Mouse (Mus musculus) stomach, postnatal 0 days (tissue): Measurements from ENCODE around the gene Commd4. TPM values are rescaled to one million over a fixed set of nuclear protein-coding genes. Genes with fewer than 3 reads are reported as not detected.

Experiments used
- ATAC-seq: fragments of 200-750 bp; cut with Nextera tagmentation; 2 replicates; pipeline ENCODE4 v1.8.0; 2017; ENCODE audit not compliant: low FRiP score, low TSS enrichment
- DNase-seq: peaks from one replicate; pipeline ENCODE4 v3.0.0-alpha.2; 2016; ENCODE audit warnings: low spot score
- H3K27ac ChIP-seq: fragments of 300-500 bp; sonication (generic); replicated peaks from 2 replicates; pipeline ENCODE4 v1.5.1; 2014; ENCODE audit warnings: mild to moderate bottlenecking, control low read depth
- H3K27me3 ChIP-seq: fragments of 300-500 bp; sonication (generic); 2 replicates; pipeline ENCODE4 v1.6.1; 2014; ENCODE audit warnings: low read length; ENCODE audit not compliant: control insufficient read depth, insufficient read depth
- H3K36me3 ChIP-seq: fragments of 300-500 bp; sonication (generic); 2 replicates; pipeline ENCODE4 v1.6.1; 2014; ENCODE audit warnings: low read length, mixed read lengths; ENCODE audit not compliant: control insufficient read depth, insufficient read depth
- H3K4me1 ChIP-seq: fragments of 300-500 bp; sonication (generic); replicated peaks from 2 replicates; pipeline ENCODE4 v1.6.1; 2014; ENCODE audit warnings: antibody characterized with exemption; ENCODE audit not compliant: control insufficient read depth, insufficient read depth
- H3K4me2 ChIP-seq: fragments of 300-500 bp; sonication (generic); replicated peaks from 2 replicates; pipeline ENCODE4 v1.6.1; 2014; ENCODE audit warnings: low read depth, mild to moderate bottlenecking, control low read depth, moderate library complexity
- H3K4me3 ChIP-seq: fragments of 300-500 bp; sonication (generic); 2 replicates; pipeline ENCODE4 v1.5.1; 2014; ENCODE audit warnings: low read depth, low read length, control low read depth
- H3K9ac ChIP-seq: fragments of 300-500 bp; sonication (generic); 2 replicates; pipeline ENCODE4 v1.6.1; 2014; ENCODE audit warnings: mild to moderate bottlenecking, low read length, control low read depth, mixed read lengths
- H3K9me3 ChIP-seq: fragments of 300-500 bp; sonication (generic); 2 replicates; pipeline ENCODE4 v1.6.1; 2016; ENCODE audit warnings: low read length; ENCODE audit not compliant: control insufficient read depth
- CTCF ChIP-seq: IDR thresholded peaks from 2 replicates; pipeline ENCODE4 v1.5.1; 2016; ENCODE audit warnings: antibody characterized with exemption, low read depth, mild to moderate bottlenecking, moderate library complexity
- EP300 ChIP-seq: optimal IDR thresholded peaks from 2 replicates; pipeline ENCODE3; 2016; ENCODE audit warnings: antibody characterized with exemption
- WGBS: fragments of 180-500 bp; shearing (Covaris S2); extraction: QIAGEN DNeasy Blood & Tissue Kit; methylation state at CpG from one replicate; pipeline ENCODE4 v1.1.7; 2014; 5-methylcytosine and 5-hydroxymethylcytosine counted together
- polyA plus RNA-seq: library from polyadenylated mRNA; unstranded; fragments of >200 nt; fragmentation: Nextera tagmentation; extraction: Ambion mirVana; gene quantifications from 2 replicates; pipeline ENCODE4 v1.2.1, GENCODE M21; 2015

Gene Commd4
- polyA plus RNA-seq, 1 experiment from 2014 or later = 74.9 TPM

GRCm38 (mm10) chr9:57147205-57148143 lies 10.7 kb downstream of the Commd4 start:
- Histone ChIP-seq H3K9ac (peak overlapping the region; percentile 77), H3K4me2 (peak overlapping the region; percentile 84), H3K4me1 (peaks cover 3% of the 10 kb centered on the region; the same call in 1 of the 2 replicates), H3K9me3 (no peaks in the 10 kb centered on the region), H3K36me3 (no peaks in the 10 kb centered on the region), H3K4me3 (peak overlapping the region; percentile 52), H3K27ac (peak overlapping the region; percentile 93), H3K27me3 (no peaks in the 10 kb centered on the region)
- peak; percentile 19 for ATAC-seq
- DNase-seq = no peak
- WGBS = 6% methylated on average over 19 of the region's 19 CpGs
- TF ChIP-seq CTCF = no peak
- TF ChIP-seq EP300 = no peak

GRCm38 (mm10) chr9:57146451-57147066 lies 11.6 kb downstream of the Commd4 start:
- Histone ChIP-seq H3K27me3 (no peaks in the 10 kb centered on the region), H3K36me3 (no peaks in the 10 kb centered on the region; the same call in 1 of the 2 replicates), H3K27ac (no peak overlapping the region), H3K9me3 (no peaks in the 10 kb centered on the region), H3K4me1 (peaks cover 3% of the 10 kb centered on the region; the same call in 1 of the 2 replicates), H3K4me3 (no peak overlapping the region), H3K9ac (no peak overlapping the region), H3K4me2 (no peak overlapping the region)
- ATAC-seq (no peak), DNase-seq (no peak)
- no peak for TF ChIP-seq EP300
- no peak for TF ChIP-seq CTCF
- WGBS = 77% methylated on average over 17 of the region's 17 CpGs

GRCm38 (mm10) chr9:57144830-57145229 lies 13.3 kb downstream of the Commd4 start:
- Histone ChIP-seq H3K27me3 (no peaks in the 10 kb centered on the region), H3K36me3 (no peaks in the 10 kb centered on the region; the same call in 1 of the 2 replicates), H3K9ac (no peak overlapping the region), H3K9me3 (no peaks in the 10 kb centered on the region), H3K4me1 (peaks cover 3% of the 10 kb centered on the region; the same call in 1 of the 2 replicates), H3K27ac (no peak overlapping the region), H3K4me2 (no peak overlapping the region), H3K4me3 (no peak overlapping the region)
- WGBS = 86% methylated on average over 8 of the region's 8 CpGs
- no peak for DNase-seq
- TF ChIP-seq EP300 (no peak), CTCF (no peak)
- ATAC-seq = no peak

GRCm38 (mm10) chr9:57143212-57143611 lies 14.9 kb downstream of the Commd4 start:
- no peak overlapping the region for H3K4me2 ChIP-seq
- no peak for DNase-seq
- ATAC-seq = no peak
- H3K4me3 ChIP-seq = no peak overlapping the region
- no peak overlapping the region for H3K27ac ChIP-seq
- WGBS = 81% methylated on average over 11 of the region's 11 CpGs
- TF ChIP-seq EP300 = no peak
- TF ChIP-seq CTCF = no peak
- H3K4me1 ChIP-seq = peaks cover 3% of the 10 kb centered on the region; the same call in 1 of the 2 replicates
- H3K9me3 ChIP-seq = no peaks in the 10 kb centered on the region
- H3K36me3 ChIP-seq = peaks cover 4% of the 10 kb centered on the region; the same call in 1 of the 2 replicates
- H3K27me3 ChIP-seq = no peaks in the 10 kb centered on the region
- no peak overlapping the region for H3K9ac ChIP-seq

- WGBS = 89% methylated on average over 17 of the region's 17 CpGs
- H3K9me3 ChIP-seq = no peaks in the 10 kb centered on the region
- TF ChIP-seq EP300 (no peak), CTCF (no peak)
- no peaks in the 10 kb centered on the region for H3K27me3 ChIP-seq
- ATAC-seq (no peak), DNase-seq (no peak)
- H3K4me2 ChIP-seq = no peak overlapping the region
- H3K4me1 ChIP-seq = no peaks in the 10 kb centered on the region; the same call in 1 of the 2 replicates
- H3K27ac ChIP-seq = no peak overlapping the region
- H3K36me3 ChIP-seq = peaks cover 6% of the 10 kb centered on the region; the same call in 1 of the 2 replicates
- H3K9ac ChIP-seq = no peak overlapping the region
- H3K4me3 ChIP-seq = no peak overlapping the region
Observed at GRCm38 (mm10) chr9:57141417-57142353, 16.4 kb downstream of the Commd4 start.
